Mouse (Mus musculus) induced T-regulatory cell, adult 2 months (primary cell): ENCODE measurements around the gene 4930402H24Rik.
A peak's percentile ranks its signal among the peaks of the same experiment; 100 is the strongest.

ENCODE experiments used
- DNase-seq: peaks from one replicate; pipeline ENCODE4 v3.0.0-alpha.2; 2012; ENCODE audit warnings: low read depth

Gene 4930402H24Rik

DNA sequence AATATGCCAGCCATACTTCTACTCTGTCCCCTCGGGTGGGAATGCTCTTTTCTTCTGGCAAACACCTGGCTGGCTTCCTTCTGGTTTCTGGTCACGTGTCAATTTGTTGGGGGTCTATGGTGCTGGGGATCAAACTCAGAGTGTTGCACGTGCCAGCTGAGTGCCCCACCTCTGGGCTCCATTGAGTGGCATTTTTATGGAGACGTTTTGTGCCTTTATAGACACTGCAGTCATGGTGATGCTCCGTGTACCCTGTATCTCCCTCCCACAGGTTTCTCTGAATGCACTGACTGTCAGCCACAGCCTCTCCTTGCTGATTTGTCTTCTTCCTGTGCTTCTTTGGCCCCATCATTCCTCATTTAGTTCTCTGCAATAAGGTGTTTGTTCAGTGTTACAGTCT lies 174.4 kb downstream of the 4930402H24Rik start:
- no peak for DNase-seq

DNA sequence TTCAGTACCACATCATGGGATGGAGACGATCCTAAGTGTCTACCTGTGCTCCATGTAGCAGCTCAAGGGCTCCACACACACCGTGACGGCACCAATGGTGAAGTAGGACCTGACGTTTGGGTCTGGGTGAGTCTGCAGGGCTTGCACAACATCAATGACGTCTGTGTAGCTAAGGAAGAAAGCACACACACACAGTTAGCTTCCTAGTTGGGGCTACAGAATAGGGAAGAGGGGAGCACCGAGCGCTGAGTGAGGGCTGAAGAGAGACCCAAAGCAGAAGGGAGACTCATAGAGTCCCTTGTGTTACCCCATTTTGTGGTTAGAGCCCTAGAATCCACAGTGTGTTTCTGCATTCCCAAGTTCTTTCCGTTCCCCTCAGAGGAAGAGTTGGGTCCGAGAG lies 175.5 kb downstream of the 4930402H24Rik start:
- no peak for DNase-seq

DNA sequence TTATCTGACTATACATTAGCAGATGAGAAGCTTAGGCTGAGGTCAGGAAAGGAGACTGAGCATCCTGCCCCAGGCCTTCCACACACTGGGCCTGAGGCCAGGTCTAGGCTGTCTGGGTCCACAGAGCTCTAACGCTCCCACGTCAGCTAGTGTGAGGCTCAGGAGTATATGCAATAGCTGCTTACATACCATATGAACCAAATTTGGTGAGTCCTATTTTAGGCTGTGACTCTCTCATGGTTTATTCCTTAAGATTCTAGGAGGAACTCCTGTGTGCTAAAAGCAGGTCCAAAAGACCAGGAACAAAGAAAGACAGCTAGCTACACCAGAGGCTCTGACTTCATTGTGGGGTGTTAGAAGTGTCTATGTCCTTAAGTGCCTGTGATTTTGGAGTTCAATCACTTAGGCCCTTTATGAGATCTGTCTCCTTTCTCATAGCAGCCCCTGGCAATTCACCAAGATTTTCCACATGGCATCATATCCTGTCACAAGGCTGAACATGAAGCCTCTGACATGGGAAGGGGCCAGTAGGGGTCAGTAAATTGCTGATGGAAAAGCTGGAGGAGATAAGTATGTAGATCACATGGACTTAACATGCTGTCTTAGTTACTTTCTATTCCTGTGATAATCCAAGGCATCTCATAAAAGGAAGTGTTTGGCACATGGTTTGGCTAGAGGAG lies 177.2 kb downstream of the 4930402H24Rik start:
- no peak for DNase-seq

DNA sequence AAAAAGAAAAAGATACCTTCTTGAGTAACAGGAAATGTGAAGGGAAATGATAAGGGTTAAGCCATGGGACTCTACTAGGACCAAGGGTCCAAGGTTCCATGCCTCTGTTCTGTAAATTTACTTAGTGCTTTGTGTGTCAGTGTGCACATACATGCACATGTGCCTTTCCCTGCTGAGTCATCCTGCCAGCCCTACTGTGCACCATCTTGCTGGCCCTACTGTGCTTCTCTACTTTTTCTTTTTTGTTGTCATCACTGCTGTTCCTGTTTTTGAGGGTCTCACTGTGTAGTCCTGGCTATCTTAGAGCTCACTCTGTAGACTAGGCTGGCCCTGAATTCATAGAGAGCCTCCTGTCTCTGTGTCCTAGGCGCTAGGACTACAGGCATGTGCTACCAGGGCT lies 178.5 kb downstream of the 4930402H24Rik start:
- DNase-seq, result no peak

GRCm38 (mm10) chr2:130724369-130724768 lies 181.8 kb downstream of the 4930402H24Rik start:
- DNase-seq, result no peak

DNA sequence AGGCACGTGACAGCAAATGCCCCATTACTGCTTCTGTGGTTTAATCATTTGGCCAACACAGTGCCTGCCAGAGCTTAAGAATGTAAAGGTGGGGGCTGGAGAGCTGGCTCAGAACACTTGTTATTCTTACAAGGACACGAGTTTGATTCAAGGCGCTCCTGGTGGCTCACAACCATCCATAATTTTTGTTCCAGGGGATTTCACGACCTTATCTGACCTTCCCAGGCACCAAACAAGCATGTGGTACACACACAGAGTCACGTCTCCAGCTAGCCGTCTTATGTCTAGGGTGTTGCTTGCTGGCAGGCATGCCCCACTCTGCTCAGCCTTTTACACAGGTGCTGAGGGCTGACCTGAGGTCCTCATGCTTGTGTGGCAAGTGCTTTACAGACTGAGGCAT lies 188.3 kb downstream of the 4930402H24Rik start:
- no peak for DNase-seq

DNA sequence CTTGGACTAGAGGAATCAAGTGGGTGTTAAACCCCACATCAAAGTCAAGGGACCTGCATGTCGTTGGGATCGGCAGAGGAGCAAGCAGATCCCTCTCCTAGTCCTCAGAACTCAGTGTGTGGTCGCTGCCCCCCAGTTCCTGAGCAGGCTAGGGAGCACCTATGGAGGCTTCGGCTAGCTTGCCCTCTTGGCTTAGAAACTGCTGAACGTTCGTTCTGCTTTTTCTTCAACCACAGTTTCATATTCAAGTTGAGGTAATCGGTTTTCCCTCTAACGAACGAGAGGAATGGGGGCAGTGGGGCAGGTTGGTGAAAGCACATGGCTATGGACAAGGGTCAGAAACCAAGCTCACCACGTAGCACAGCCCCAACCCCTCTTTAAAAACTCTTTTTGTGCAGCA lies 199.1 kb downstream of the 4930402H24Rik start:
- DNase-seq, result no peak

- DNase-seq, result no peak
Measured at GRCm38 (mm10) chr2:130706602-130707001, 199.6 kb downstream of the 4930402H24Rik start.

DNA sequence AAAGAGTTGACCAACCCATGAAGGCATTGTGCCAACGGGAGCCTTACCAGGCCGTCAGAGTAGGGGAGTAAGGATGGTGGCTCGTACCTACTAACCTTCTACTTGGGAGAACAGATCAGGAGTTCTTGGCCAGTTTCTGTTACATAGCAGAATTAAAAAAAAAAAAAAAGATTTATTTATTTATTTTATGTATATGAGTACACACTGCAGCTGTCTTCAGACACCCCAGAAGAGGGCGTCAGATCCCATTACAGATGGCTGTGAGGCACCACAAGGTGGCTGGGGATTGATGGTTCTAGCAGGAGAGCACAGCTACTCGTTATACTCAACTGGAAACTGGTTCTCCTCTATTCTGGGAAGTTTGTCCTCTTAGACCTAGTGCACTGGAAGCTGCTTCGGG lies 201.0 kb downstream of the 4930402H24Rik start:
- DNase-seq, result no peak

DNA sequence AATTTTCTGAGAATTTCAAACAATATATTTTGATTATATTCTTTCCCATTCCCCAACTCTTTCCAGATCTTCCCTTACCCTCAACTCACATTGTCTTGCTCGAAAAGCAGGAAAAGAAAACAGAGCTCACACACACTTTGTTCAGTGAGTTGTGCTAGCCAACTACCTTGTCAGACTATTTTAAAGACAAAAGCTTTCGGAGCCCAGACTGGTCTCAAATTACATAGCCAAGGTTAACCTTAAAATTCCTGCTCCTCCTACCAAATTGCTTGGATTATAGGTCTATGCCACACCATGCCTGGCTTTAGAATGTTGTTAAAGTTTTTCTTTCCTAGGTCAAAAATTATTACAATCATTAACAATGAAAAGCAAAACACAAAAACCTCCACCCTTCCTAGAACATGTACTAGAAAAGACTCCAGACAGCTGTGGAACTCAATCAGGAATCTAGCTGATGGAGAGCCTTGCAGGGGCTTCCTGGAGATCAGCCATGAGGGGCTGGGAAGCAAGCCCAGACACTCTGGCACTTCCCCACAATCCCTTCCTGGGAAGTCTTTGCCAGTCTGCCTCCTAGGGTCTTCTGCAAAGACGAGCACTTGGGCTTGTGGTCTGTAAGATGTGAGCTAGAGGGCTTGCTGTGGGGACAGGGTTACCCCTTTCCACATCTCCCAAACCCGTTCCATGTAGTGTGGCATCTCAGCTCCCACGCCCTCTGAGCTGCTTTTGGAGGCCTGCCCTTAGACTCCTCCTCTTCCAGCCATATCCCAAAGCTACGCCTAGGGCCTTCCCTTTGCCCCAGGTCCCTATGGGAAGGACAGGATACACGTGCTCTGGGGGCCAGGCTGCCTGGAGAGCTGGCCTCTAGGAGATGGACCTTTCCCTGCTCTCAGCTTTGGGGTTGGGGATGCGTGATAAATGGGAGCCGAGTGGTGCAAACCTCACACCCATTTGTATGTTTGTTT lies 201.9 kb downstream of the 4930402H24Rik start:
- no peak for DNase-seq

DNA sequence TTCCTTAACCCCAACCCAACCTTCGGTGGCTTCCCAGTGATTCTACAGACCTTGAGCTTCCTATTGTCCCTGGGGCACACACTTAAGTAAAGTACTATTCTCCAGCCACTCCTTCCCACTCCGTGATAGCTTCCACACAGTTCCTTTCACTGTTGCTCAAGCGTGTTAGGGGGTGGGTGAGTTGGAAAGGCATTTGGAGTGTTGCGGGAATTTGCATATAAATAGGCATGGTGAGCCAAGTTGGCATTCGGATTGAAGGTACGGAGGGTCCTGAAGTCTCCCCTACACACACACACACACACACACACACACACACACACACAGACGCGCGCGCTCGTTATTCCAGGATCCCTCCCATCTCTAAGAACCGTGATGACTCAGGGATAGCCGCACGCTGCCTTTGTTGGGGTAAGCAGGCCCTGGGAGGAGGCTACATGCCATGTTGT lies 208.4 kb downstream of the 4930402H24Rik start:
- DNase-seq, result no peak

GRCm38 (mm10) chr2:130697153-130697810 lies 208.9 kb downstream of the 4930402H24Rik start, which contains the start of gene Slc4a11:
Gene Slc4a11, minus strand, starts transcription at chr2:130697519.
- DNase-seq, result peak; percentile 71

DNA sequence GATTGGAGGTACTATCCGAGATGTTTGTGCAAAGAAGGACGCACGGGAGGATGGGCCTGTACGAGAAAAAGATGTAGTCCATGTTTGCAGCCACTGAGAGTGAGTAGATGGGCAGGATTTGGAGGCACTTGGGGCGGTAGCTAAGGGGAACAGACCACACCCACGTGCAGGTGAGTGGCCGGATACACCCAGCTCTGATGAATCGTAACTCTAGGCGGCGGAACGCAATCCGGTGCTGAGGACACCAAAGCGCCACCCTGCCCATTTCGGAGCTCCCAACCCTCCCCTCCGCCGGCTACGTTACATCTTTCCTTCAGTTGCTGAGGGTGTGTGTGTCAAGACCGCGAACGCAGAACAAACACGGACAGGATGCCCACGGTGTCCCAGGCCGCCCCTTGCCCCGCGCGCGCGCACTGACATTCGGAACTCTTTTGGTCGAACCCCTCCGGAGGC lies 209.5 kb downstream of the 4930402H24Rik start:
- DNase-seq, result peak; percentile 70

GRCm38 (mm10) chr2:130693563-130693962 lies 212.6 kb downstream of the 4930402H24Rik start:
- DNase-seq, result no peak

DNA sequence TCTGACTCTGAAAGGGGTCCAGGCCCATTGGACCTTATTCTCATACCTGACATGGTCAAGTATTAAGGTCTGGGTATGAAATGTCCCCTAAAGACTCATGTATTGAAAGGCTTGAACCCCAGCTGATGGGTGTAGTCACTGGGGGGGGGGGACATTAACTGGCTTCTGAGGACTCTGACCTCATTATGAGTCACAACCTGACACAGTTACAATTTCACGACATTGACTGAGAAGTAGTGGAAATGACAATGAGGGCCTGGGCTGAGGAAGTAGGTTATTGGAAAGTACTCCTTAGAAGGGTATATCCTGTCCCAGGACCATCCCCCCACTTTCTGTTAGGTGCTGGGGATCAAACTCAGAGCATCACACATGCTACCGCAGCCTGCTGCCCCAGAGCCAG lies 217.2 kb downstream of the 4930402H24Rik start:
- no peak for DNase-seq

- DNase-seq, result no peak
Measured at GRCm38 (mm10) chr2:130685426-130685825, 220.8 kb downstream of the 4930402H24Rik start.

DNA sequence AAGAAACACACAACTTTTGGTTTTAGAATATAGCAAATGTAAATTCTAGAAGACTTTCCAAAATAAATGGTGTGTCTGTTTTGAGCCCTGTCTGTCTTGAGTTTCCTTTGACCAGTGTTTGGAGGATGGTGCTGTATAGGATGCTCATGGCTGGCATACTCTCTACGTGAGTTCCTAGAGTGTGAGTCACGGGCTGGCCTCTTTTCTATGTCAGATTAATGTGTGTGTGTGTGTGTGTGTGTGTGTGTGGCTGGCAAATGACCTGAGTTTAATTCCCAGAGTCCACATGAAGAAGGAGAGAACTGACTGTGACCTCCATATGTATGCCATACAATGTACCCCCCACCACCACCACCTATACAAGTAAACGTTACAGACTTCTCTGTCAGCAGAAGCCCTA lies 224.7 kb downstream of the 4930402H24Rik start:
- DNase-seq, result no peak

DNA sequence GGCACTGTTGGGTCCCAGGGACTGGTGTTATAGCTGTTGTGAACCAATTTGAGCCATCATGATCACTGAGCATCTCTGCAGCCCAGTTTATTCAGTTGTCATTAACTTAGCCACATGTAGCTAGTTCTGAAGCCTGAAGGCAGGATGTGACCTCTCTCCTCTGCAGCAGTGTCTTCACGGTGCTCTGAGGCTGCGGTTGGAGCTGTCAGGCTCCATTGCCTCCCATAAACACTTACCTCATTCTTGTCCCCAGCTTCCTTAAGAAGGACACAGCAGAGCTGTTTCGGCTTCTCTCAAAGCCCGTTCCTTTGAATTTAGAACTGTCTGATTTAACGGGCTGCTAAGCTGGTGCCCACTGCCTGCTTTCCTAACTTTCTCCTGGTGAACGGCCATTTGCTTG lies 226.3 kb downstream of the 4930402H24Rik start:
- no peak for DNase-seq

DNA sequence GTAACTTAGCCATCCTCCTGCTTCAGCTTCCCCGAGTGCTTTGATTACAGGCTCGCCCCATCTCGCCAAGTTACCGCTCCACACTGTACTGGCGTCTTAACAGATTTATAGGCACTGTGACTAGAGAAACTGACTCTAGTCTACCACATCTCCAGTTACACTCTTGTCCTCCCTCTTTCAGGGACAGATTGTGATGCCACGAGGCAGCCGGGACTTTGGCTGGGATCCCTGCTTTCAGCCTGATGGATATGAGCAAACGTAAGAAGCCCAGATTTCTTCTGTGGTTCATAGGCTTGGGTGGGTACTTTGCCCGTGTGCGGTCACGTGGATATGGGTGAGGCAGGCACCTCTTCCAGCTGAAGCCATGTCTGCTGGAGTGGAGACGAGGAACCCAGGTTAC lies 227.1 kb downstream of the 4930402H24Rik start:
- DNase-seq, result no peak

DNA sequence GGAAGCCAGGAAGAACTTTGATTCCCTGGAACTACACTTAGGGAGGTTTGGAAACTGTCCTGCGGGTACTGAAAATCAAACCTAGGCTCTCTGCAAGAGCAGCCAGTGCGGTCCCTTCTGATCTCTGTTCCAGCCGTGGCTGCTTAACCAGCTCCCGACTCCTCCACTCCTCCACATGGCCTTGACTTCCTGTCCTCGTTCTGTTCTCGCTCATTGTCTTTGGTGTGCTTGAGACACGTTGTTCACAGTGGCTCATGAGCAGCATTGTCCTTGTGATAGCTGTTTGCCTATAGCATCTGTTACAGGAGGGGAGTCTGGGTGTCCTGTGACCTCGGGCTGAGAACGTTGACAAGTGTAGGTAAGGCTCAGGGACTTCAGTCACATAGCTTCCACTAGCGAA lies 229.0 kb downstream of the 4930402H24Rik start:
- no peak for DNase-seq

GRCm38 (mm10) chr2:130667559-130667958 lies 238.6 kb downstream of the 4930402H24Rik start, which contains the start of gene Itpa:
Gene Itpa, plus strand, starts transcription at chr2:130667610.
- DNase-seq, result peak; percentile 92

DNA sequence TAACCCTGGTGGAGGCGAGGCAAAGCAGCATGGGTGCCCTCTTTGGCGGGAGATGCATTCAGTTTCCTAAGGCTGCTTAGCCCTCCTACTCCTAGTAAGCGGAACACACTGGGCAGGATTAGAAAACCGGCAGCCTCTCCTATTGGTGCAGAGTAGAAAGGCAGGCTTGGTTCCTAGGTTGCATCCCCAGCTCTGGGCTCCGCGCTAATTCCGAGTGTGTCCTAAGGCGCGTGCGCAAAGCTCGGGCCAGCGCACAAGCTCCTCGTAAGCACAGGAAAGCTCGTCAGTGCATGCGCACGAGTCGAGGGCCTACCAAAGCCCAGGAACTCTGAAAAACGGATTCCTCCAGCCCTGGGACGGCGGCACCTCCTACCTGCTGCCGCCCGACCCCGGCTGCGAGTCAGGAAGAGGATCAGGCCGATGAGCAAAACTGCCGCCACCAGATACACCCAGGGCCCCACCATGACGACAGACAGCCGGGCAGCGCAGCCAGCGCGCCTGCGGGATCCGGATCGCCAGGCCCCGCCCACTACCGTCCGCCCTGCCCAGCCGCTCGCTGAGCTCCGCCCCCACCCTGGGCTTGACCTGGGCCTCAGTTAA lies 242.0 kb downstream of the 4930402H24Rik start, which contains the start of gene Ddrgk1:
Gene Ddrgk1 (minus strand): TSS at position 558 of the 600 bp plus-strand sequence.
- DNase-seq, result peak; percentile 96
